Mouse (Mus musculus) layer of hippocampus, adult 8-10 months (tissue): ENCODE data around the gene Gm21897. TPM values are rescaled to one million over a fixed set of nuclear protein-coding genes. Genes with fewer than 3 reads are reported as not detected.
"Not testable (repeated sequence)": the region's sequence is repeated elsewhere in the genome, so short reads cannot be mapped to it uniquely, and the experiment has no call there.

Experiments
- DNase-seq, 2 experiments: peaks; one replicate each; pipeline ENCODE4 v3.0.0; 2022; ENCODE audit warnings: low spot score in 2 of 2
- total RNA-seq, 4 experiments: library from RNA; stranded (reverse); gene quantifications; 2 replicates each; pipeline ENCODE4 v1.2.4; 2022

Gm21897 gene
- not detected for total RNA-seq

- DNase-seq = not testable (repeated sequence)
Observed at GRCm38 (mm10) chr16:15317158-15317557, at the start of gene Gm21897. Gene Gm21897, plus strand, starts transcription at chr16:15317458.

DNA sequence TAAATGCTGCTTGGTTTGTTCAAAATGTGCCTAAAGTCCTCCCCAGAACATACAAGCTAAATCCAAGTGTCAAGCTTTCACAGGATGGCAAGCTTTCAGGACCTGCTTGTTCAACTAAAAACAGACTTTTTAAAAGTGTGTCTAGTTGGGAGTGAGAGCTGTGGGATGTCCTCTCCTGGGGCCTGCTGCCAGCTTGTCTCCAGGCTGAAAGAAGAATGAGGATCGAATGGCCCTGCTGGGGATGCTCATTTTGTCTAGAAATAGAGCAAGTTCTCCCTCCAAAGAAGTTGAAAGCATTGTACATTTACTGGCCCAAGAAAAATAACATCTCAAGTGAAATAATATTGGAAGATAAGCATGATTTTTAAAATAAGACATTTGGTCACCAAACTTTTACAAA lies 45.0 kb upstream of the Gm21897 start:
- no peak for DNase-seq

- no peak for DNase-seq
Observed at GRCm38 (mm10) chr16:15277461-15277860, 39.8 kb upstream of the Gm21897 start.

- no peak for DNase-seq
Observed at GRCm38 (mm10) chr16:15293041-15293440, 24.2 kb upstream of the Gm21897 start.

- DNase-seq = no peak
Observed at GRCm38 (mm10) chr16:15294289-15294688, 23.0 kb upstream of the Gm21897 start.

GRCm38 (mm10) chr16:15294911-15295659 lies 22.2 kb upstream of the Gm21897 start:
- no peak for DNase-seq

- no peak for DNase-seq
Observed at GRCm38 (mm10) chr16:15334526-15334925, 17.3 kb downstream of the Gm21897 start.

DNA sequence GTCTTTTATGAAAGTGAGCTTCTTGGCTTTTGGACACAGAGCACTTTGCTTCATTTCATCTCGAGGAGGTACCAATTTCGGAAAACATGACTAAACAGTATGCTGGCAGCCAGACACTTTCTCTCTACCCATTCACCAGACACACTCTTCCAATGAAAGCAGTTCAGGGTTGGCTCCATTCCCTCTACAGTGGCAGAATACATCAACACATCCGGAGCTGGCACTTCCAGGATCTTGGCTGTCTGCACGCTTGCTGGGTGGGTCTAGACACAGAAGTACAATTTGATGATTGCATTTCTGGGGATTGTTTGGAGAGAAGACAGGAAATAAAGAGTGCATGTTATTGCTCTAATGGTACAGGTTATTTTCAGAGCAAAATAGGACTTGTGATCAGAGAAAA lies 21.8 kb downstream of the Gm21897 start:
- DNase-seq = no peak

DNA sequence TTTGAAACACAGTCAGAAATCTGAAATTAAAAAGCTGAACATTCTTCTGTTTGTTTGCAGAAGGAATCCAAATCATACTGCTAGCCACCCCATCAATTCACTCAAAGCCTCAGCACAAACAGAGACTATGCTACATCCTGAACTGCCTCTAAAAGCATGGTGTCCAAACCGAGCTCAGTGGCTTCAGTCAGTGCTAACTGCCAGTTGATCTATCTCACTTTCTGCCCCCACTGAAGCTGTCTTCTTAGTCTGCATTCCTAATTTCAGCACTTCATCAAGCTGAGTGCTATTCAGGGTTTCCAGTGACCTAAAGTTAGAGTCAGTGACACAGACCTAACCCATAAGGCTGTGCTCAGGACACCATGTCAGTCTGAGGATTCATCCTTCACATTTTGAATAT lies 28.8 kb downstream of the Gm21897 start:
- no peak for DNase-seq

- DNase-seq = no peak
Observed at GRCm38 (mm10) chr16:15349381-15349780, 32.1 kb downstream of the Gm21897 start.

DNA sequence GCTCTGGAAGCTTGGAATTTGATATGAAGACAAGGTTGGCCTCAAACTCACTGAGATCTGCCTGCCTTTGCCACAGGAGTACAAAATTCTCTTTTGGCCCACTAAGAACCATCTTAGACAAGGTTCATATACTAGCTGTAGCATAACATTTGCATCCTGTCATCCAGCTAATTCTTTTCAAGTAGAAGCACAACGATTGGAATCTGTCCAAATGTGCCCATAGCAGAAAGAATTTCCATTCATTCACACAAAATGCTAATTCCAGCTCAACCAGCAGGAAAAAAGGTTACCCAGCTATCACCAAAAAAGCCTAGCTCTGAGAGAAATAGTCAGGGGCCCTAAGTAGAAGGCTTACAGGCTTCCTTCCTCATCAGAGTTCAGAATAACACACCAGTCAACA lies 34.0 kb downstream of the Gm21897 start:
- no peak for DNase-seq

DNA sequence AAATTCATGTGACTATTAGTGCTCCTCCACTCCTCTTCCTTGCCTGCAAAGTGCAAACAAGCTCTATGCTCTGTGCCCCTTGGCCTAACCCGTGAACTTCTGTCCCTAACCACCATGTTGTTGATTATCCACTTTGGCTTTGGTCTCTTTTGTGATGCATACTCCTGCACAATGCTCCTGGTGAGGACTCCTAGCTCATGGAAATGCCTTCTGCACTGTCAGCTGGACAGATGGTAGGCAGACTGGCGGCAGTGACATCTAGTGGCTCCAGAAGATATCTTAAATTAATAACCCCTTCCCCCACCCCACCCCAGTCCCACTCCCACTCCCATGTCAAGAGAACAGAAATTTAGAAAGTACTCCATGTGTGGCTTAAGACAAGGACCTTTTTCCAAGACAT lies 35.1 kb downstream of the Gm21897 start:
- no peak for DNase-seq

DNA sequence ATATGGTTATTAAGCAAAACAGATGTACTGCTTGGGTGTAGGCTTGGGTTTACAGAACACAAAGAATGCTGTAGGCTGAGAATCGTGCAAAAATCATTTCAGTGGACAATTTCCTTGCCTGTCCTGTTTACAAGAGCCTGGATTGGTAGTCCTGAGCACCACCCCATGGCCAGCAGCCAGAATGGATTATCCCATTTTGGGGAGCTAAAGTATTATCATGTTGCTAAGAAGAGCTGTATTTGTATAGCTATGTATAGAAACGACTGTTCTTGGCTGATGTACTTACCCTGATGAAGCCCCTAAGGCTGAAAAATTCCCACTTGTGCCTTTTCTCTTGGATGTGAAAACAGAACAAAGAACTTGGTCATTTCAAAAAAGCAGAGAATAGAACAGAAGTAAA lies 37.6 kb downstream of the Gm21897 start:
- no peak for DNase-seq

- DNase-seq = no peak
Observed at GRCm38 (mm10) chr16:15355339-15355738, 38.1 kb downstream of the Gm21897 start.

DNA sequence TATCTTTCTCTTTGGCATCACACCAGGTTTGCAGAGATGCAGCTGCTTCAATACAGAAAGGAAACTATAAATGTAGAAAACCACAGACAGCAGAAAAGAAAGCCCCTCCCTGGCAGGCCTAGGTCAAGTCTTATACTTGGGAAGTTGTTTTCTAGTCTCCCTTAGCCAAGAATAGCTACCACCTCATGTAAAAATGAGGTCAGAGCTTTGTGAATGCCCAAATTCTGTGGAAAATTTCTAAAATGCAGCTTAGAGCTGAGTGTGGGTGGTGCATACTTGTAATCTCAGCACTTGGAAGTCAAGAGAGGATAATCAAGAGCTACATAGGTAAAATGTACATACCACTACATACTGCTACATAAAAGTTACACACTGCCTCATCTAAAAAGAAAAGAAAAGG lies 40.5 kb downstream of the Gm21897 start:
- no peak for DNase-seq

- DNase-seq = no peak
Observed at GRCm38 (mm10) chr16:15359110-15359782, 42.0 kb downstream of the Gm21897 start.

- no peak for DNase-seq
Observed at GRCm38 (mm10) chr16:15360825-15361224, 43.6 kb downstream of the Gm21897 start.
